Mouse (Mus musculus): ENCODE measurements around the gene Heatr6.

GRCm38 (mm10) chr11:83771014-83771413 is 17.5 kb downstream of the Heatr6 start:
- TF ChIP-seq CTCF (IDR thresholded peaks at IDR 0.05; ENCODE audit: low read depth), result no peak
- no peak for TF ChIP-seq EP300 (IDR thresholded peaks at IDR 0.05; ENCODE audit: low read depth)
